Mouse (Mus musculus): ENCODE results near the gene B4galt2. TPM values are rescaled to one million over a fixed set of nuclear protein-coding genes. Genes with fewer than 3 reads are reported as not detected.

The B4galt2 gene
- polyA plus RNA-seq (2014; fragmentation: Nextera tagmentation; extraction: Ambion mirVana), result 13.8 and 14.1 TPM in 2 replicates

DNA sequence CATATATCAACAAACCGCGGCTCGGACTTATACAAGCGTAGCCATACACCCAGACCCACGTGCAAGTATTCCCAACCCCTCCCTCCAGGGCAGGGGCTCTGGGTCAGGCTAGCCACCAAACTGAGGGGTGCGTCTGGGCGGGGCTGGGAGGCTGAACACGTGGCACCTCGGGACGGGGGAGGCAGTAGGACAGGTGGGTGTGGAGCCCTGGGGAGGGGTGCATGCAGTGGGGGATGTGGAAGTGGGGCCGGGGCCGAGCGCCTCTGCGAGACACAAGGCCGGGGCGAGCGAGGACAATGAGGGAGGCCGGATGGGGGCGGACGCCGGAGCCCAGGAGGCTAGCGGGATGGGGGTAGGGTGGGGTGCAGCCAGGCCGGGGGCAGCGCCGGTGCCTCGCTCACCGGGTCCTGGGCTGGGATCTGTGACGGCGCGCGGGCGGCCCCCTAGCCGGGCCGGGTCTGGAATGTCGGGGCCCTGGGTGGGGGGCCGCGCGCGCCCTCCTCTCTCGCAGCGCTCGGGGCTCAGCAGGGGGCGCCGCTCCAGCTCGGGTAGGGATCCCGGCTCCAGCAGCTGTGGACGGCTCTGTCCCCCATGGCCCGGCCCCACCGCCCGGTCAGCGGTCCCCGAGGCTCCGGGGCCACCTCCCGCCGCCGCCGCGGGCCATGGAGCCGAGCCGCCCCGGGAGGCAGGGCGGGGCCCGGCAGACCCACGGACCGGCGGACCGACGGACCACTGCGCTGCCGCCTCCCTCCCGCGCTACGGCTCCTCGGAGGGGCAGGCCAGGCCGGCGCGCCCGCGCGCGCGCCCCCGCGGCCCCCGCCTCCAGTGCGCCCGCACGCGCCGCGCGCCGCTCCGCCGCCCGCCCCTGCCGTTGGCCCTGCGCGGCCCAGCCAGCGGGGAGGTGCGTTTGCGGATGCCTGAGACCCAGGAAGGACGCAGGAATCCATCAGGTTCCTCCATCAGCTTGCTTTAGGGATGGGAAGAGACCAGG, at the start of gene B4galt2:
B4galt2 (minus strand) TSS at position 787 of the 991 bp plus-strand sequence.
- peak within 1 kb of the TSS; percentile 85 for H3K9ac ChIP-seq (ENCODE audit: low read depth, low read length)
- no peak within 1 kb of the TSS for H3K27ac ChIP-seq (ENCODE audit: low read depth, low read length)
- WGBS (ENCODE audit: insufficient replicate concordance), result under 1% methylated on average over 64 of the region's 103 CpGs
- peaks cover 11% of the 10 kb centered on the region; the same call in 1 of the 2 replicates for H3K4me1 ChIP-seq (ENCODE audit: control insufficient read depth, insufficient read depth, low read length)
- no peaks in the 10 kb centered on the region for H3K9me3 ChIP-seq (replicated peaks; ENCODE audit: control insufficient read depth, low read length)
- H3K27me3 ChIP-seq (ENCODE audit: control insufficient read depth, insufficient read depth, low read length), result no peaks in the 10 kb centered on the region
- peak; percentile 18; the same call in 1 of the 2 replicates for ATAC-seq (replicated peaks; ENCODE audit: insufficient number of reproducible peaks, low FRiP score, low TSS enrichment)
- peak within 1 kb of the TSS; percentile 92 for H3K4me2 ChIP-seq
- H3K4me3 ChIP-seq (ENCODE audit: low read depth, low read length), result peak within 1 kb of the TSS; percentile 87
- H3K36me3 ChIP-seq (ENCODE audit: control insufficient read depth, insufficient read depth, low read length), result peaks cover 16% of the 10 kb centered on the region

DNA sequence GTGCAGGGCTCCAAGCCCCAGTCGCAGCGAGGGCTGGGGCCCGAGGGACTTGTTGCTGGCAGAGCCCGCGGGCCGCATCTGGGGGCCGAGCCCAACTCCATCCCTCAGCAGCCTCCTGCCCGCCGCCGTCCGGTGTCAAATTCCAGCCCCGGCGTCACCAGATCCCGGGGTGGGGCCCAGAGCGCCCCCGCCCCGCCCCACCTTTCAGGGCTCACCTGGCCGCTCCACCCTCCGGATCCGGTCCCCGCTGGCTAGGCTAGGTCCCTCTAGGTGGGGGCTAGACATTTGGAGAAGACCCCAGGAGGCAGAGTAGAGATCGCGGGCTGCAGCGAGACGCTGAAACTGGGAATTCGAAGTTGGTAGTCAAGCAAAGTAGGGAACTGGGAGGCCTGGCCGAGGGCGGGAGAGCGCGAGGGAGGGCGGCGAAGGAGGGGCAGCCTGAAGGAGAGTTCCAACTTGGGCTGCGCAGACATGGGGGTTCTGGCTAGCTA, 46.1 kb upstream of the B4galt2 start, which contains the start of gene Artn:
Artn (minus strand) TSS at position 373 of the 491 bp plus-strand sequence.
- peak within 1 kb of the TSS; percentile 94 for H3K4me2 ChIP-seq
- H3K4me1 ChIP-seq (ENCODE audit: control insufficient read depth, insufficient read depth, low read length), result peaks cover 23% of the 10 kb centered on the region
- peak within 1 kb of the TSS; percentile 2; the same call in 1 of the 2 replicates for H3K27ac ChIP-seq (ENCODE audit: low read depth, low read length)
- peak within 1 kb of the TSS; percentile 58 for H3K9ac ChIP-seq (ENCODE audit: low read depth, low read length)
- H3K4me3 ChIP-seq (ENCODE audit: low read depth, low read length), result peak within 1 kb of the TSS; percentile 48
- no peak for ATAC-seq (replicated peaks; ENCODE audit: insufficient number of reproducible peaks, low FRiP score, low TSS enrichment)
- under 1% methylated on average over 33 of the region's 33 CpGs for WGBS (ENCODE audit: insufficient replicate concordance)
- H3K9me3 ChIP-seq (replicated peaks; ENCODE audit: control insufficient read depth, low read length), result no peaks in the 10 kb centered on the region
- H3K27me3 ChIP-seq (ENCODE audit: control insufficient read depth, insufficient read depth, low read length), result peaks cover 48% of the 10 kb centered on the region
- no peaks in the 10 kb centered on the region for H3K36me3 ChIP-seq (ENCODE audit: control insufficient read depth, insufficient read depth, low read length)

DNA sequence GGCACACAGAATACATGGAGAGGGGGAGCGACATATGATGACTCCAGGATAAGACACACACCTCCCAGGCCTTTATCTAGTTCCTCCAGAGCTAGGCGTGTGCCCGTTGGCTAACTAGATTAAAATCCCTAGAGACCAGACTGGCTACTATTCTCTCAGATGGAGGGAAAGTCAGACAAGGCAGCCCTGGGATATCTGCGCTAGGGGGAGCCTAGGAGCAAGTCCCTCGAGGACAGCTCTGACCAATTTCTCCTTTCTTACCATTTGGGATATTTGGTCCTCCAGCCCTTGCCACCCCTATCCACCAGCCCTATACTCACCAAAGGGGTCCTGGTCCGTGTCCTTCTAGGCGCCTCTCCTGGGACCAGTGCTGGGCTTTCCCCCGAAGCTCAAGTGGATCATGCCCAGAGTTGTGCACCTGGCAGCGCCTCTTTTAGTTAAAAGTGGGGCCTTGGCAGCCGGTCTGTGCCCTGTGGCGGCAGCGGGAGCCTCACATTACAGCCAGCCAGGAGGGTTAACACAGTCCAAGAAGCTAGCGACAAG, 45.5 kb upstream of the B4galt2 start:
- H3K36me3 ChIP-seq (ENCODE audit: control insufficient read depth, insufficient read depth, low read length), result no peaks in the 10 kb centered on the region
- H3K27ac ChIP-seq (ENCODE audit: low read depth, low read length), result peak overlapping the region; percentile 2; the same call in 1 of the 2 replicates
- WGBS (ENCODE audit: insufficient replicate concordance), result 2% methylated on average over 13 of the region's 13 CpGs
- H3K4me3 ChIP-seq (ENCODE audit: low read depth, low read length), result peak overlapping the region; percentile 48
- peak; percentile 20; the same call in 1 of the 2 replicates for ATAC-seq (replicated peaks; ENCODE audit: insufficient number of reproducible peaks, low FRiP score, low TSS enrichment)
- no peaks in the 10 kb centered on the region for H3K9me3 ChIP-seq (replicated peaks; ENCODE audit: control insufficient read depth, low read length)
- peak overlapping the region; percentile 94 for H3K4me2 ChIP-seq
- peak overlapping the region; percentile 58 for H3K9ac ChIP-seq (ENCODE audit: low read depth, low read length)
- H3K4me1 ChIP-seq (ENCODE audit: control insufficient read depth, insufficient read depth, low read length), result peaks cover 25% of the 10 kb centered on the region
- H3K27me3 ChIP-seq (ENCODE audit: control insufficient read depth, insufficient read depth, low read length), result peaks cover 51% of the 10 kb centered on the region

DNA sequence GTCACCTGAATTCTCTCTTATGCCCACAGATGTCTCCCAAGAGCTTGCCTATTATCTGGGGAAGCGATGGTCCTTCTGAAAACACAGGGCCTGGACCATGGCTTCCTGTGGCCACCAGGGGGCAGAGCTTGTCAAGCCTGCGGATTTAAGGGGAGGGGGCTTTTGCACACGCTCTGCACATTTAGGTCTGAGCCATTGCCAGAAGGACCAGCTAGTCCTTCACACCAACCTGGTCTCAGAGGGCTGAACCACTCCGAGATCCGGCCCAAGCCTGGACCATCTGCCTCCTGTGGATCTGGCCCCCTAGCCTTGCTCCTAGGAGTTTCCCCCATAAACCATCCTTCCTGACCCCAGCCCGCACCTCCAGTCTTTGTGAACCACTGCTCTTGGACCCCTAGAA, 44.9 kb upstream of the B4galt2 start:
- no peak overlapping the region for H3K9ac ChIP-seq (ENCODE audit: low read depth, low read length)
- no peaks in the 10 kb centered on the region for H3K36me3 ChIP-seq (ENCODE audit: control insufficient read depth, insufficient read depth, low read length)
- 12% methylated on average over 6 of the region's 6 CpGs for WGBS (ENCODE audit: insufficient replicate concordance)
- no peak overlapping the region for H3K4me3 ChIP-seq (ENCODE audit: low read depth, low read length)
- H3K9me3 ChIP-seq (replicated peaks; ENCODE audit: control insufficient read depth, low read length), result no peaks in the 10 kb centered on the region
- peaks cover 25% of the 10 kb centered on the region for H3K4me1 ChIP-seq (ENCODE audit: control insufficient read depth, insufficient read depth, low read length)
- peak overlapping the region; percentile 94 for H3K4me2 ChIP-seq
- ATAC-seq (replicated peaks; ENCODE audit: insufficient number of reproducible peaks, low FRiP score, low TSS enrichment), result 0 out of 2 replicates have a peak, but pooled peaks have one; percentile 28
- H3K27ac ChIP-seq (ENCODE audit: low read depth, low read length), result no peak overlapping the region
- H3K27me3 ChIP-seq (ENCODE audit: control insufficient read depth, insufficient read depth, low read length), result peaks cover 51% of the 10 kb centered on the region

DNA sequence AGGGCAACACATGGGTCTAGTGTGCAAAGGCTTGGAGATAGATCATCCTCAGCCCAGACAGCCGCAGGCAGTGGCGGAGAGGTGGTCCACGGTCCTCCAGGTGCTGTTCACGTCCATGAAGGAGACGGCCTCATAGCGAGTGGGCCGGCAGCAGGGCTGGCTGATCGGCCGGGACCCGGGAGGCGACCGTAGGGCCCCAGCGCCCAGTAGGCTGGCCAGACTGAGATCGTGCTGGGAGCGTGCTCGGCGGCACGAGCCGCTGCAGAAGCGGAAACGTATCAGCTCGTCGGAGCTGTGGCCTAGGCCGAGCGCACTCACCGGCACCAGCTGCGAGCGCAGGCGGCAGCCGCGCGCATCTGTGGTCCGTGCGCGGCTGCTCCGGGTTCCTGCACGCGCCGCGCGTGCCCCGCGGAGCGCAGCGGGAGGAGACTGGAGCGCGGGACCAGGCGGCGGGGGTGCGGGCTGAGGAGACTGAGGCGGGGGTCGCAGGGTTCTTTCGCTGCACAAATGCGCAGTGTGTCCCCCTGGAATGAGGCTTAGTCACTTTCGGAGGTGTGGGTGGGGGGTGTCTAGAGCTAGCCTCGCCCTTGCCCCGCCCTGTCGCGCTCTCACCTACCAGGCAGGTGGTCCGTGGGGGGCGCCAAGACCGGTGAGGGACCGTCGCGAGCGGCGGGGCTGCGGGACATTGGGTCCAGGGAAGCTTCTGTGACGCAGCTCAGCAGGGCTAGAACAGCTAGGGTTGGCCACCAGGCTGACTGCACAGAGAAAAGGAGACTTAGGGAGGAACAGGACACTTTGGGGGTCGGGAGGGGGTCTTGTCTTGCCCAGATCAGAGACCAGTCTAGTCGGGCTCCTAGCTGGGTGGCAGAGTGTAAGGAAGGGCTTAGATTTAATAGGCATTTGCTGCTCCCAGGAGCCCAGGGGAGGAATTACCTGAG, 43.5 kb upstream of the B4galt2 start:
- Histone ChIP-seq H3K9me3 (replicated peaks; ENCODE audit: control insufficient read depth, low read length) (no peaks in the 10 kb centered on the region), H3K4me2 (peak overlapping the region; percentile 83), H3K4me1 (ENCODE audit: control insufficient read depth, insufficient read depth, low read length) (peaks cover 25% of the 10 kb centered on the region), H3K36me3 (ENCODE audit: control insufficient read depth, insufficient read depth, low read length) (no peaks in the 10 kb centered on the region), H3K27ac (ENCODE audit: low read depth, low read length) (no peak overlapping the region), H3K4me3 (ENCODE audit: low read depth, low read length) (peak overlapping the region; percentile 52), H3K27me3 (ENCODE audit: control insufficient read depth, insufficient read depth, low read length) (peaks cover 54% of the 10 kb centered on the region), H3K9ac (ENCODE audit: low read depth, low read length) (peak overlapping the region; percentile 61)
- 0 out of 2 replicates have a peak, but pooled peaks have one; percentile 40 for ATAC-seq (replicated peaks; ENCODE audit: insufficient number of reproducible peaks, low FRiP score, low TSS enrichment)
- 2% methylated on average over 71 of the region's 71 CpGs for WGBS (ENCODE audit: insufficient replicate concordance)

DNA sequence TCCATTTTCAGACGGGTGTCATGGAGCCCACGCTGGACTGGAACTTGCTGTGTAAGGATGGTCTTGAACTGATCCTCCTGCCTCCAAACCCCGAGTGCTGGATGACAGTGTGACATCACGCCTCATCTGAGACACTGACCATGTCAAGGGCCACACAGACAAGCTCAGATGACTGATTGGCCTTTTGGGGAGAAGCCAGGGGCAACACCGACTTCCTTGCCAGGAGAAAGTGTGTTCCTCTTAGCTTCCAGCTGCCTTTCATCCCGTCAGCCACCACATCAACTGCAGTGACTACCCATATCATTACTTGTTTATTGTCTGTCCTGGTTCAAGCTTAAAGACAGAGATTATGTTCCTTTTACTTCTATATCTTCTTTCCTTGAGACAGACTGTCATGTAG, 41.6 kb upstream of the B4galt2 start:
- Histone ChIP-seq H3K36me3 (ENCODE audit: control insufficient read depth, insufficient read depth, low read length) (no peaks in the 10 kb centered on the region), H3K4me2 (no peak overlapping the region), H3K27me3 (ENCODE audit: control insufficient read depth, insufficient read depth, low read length) (peaks cover 47% of the 10 kb centered on the region), H3K9me3 (replicated peaks; ENCODE audit: control insufficient read depth, low read length) (no peaks in the 10 kb centered on the region), H3K4me3 (ENCODE audit: low read depth, low read length) (no peak overlapping the region), H3K27ac (ENCODE audit: low read depth, low read length) (no peak overlapping the region), H3K9ac (ENCODE audit: low read depth, low read length) (no peak overlapping the region), H3K4me1 (ENCODE audit: control insufficient read depth, insufficient read depth, low read length) (peaks cover 25% of the 10 kb centered on the region)
- ATAC-seq (replicated peaks; ENCODE audit: insufficient number of reproducible peaks, low FRiP score, low TSS enrichment), result no peak
- WGBS (ENCODE audit: insufficient replicate concordance), result 59% methylated on average over 4 of the region's 6 CpGs

DNA sequence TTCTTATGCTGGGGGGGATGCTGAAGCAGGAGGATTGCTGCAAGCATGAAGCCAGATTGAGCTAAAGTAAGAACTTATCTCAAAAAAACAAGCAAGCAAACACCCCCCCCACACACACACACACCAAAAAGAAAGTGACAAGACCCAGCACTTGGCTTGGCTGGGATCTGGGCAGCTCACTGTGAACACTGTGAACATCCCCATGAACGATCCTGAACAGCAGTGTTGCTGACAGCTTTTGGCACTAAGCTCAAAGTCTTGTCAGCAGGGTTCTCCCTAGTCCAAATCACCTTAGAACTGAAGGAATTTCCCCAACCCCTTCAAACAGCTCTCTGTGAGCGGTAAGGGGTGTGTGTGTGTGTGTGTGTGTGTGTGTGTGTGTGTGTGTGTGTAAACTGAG, 40.2 kb upstream of the B4galt2 start:
- H3K4me2 ChIP-seq, result no peak overlapping the region
- WGBS (ENCODE audit: insufficient replicate concordance), result 25% methylated on average over 2 of the region's 2 CpGs
- H3K36me3 ChIP-seq (ENCODE audit: control insufficient read depth, insufficient read depth, low read length), result no peaks in the 10 kb centered on the region
- no peak overlapping the region for H3K9ac ChIP-seq (ENCODE audit: low read depth, low read length)
- H3K9me3 ChIP-seq (replicated peaks; ENCODE audit: control insufficient read depth, low read length), result no peaks in the 10 kb centered on the region
- no peak overlapping the region for H3K27ac ChIP-seq (ENCODE audit: low read depth, low read length)
- peaks cover 12% of the 10 kb centered on the region for H3K4me1 ChIP-seq (ENCODE audit: control insufficient read depth, insufficient read depth, low read length)
- peaks cover 35% of the 10 kb centered on the region for H3K27me3 ChIP-seq (ENCODE audit: control insufficient read depth, insufficient read depth, low read length)
- no peak for ATAC-seq (replicated peaks; ENCODE audit: insufficient number of reproducible peaks, low FRiP score, low TSS enrichment)
- H3K4me3 ChIP-seq (ENCODE audit: low read depth, low read length), result no peak overlapping the region

Measured in heart, embryonic 11.5 days (tissue).